Mouse (Mus musculus) kidney, embryonic 14.5 days (tissue): Measurements from ENCODE around the gene Trpc5os. TPM values are rescaled to one million over a fixed set of nuclear protein-coding genes. Genes with fewer than 3 reads are reported as not detected.

ENCODE experiments used
- ATAC-seq: fragments of 200-750 bp; cut with Nextera tagmentation; 2 replicates; pipeline ENCODE4 v1.8.0; 2017; ENCODE audit warnings: moderate number of reproducible peaks, mild to moderate bottlenecking, moderate TSS enrichment, moderate library complexity; ENCODE audit not compliant: low FRiP score, low TSS enrichment
- H3K27ac ChIP-seq: fragments of 300-500 bp; sonication (generic); 2 replicates; pipeline ENCODE4 v1.5.1; 2014; ENCODE audit warnings: low read depth, mild to moderate bottlenecking, low read length, moderate library complexity, mixed read lengths
- H3K27me3 ChIP-seq: fragments of 300-500 bp; sonication (generic); 2 replicates; pipeline ENCODE4 v1.6.1; 2014; ENCODE audit warnings: mild to moderate bottlenecking, low read length; ENCODE audit not compliant: control insufficient read depth, insufficient read depth
- H3K36me3 ChIP-seq: fragments of 300-500 bp; sonication (generic); 2 replicates; pipeline ENCODE4 v1.6.1; 2014; ENCODE audit warnings: low read length, mixed read lengths; ENCODE audit not compliant: control insufficient read depth, insufficient read depth
- H3K4me1 ChIP-seq: fragments of 300-500 bp; sonication (generic); 2 replicates; pipeline ENCODE4 v1.6.1; 2014; ENCODE audit warnings: low read length, mixed read lengths; ENCODE audit not compliant: control insufficient read depth, insufficient read depth
- H3K4me2 ChIP-seq: fragments of 300-500 bp; sonication (generic); replicated peaks from 2 replicates; pipeline ENCODE4 v1.6.1; 2014; ENCODE audit warnings: low read depth, mild to moderate bottlenecking, low read length
- H3K4me3 ChIP-seq: fragments of 300-500 bp; sonication (generic); 2 replicates; pipeline ENCODE4 v1.5.1; 2014; ENCODE audit warnings: mild to moderate bottlenecking, low read length
- H3K9ac ChIP-seq: fragments of 300-500 bp; sonication (generic); 2 replicates; pipeline ENCODE4 v1.6.1; 2014; ENCODE audit warnings: low read depth, mild to moderate bottlenecking, low read length, moderate library complexity
- H3K9me3 ChIP-seq: fragments of 300-500 bp; sonication (generic); 2 replicates; pipeline ENCODE4 v1.6.1; 2016; ENCODE audit warnings: low read length; ENCODE audit not compliant: control insufficient read depth
- WGBS: fragments of 180-500 bp; shearing (Covaris S2); extraction: QIAGEN DNeasy Blood & Tissue Kit; methylation state at CpG from one replicate; pipeline ENCODE4 v1.1.7; 2014; 5-methylcytosine and 5-hydroxymethylcytosine counted together
- polyA plus RNA-seq: library from polyadenylated mRNA; unstranded; fragments of >200 nt; fragmentation: Nextera tagmentation; extraction: Ambion mirVana; gene quantifications from 2 replicates; pipeline ENCODE4 v1.2.1, GENCODE M21; 2014

The Trpc5os gene
- not detected in 2 replicates for polyA plus RNA-seq

- Histone ChIP-seq H3K4me3 (no peak within 1 kb of the TSS), H3K4me2 (no peak within 1 kb of the TSS), H3K36me3 (no peaks in the 10 kb centered on the region), H3K27me3 (no peaks in the 10 kb centered on the region; the same call in 1 of the 2 replicates), H3K9me3 (no peaks in the 10 kb centered on the region), H3K27ac (no peak within 1 kb of the TSS), H3K9ac (no peak within 1 kb of the TSS), H3K4me1 (no peaks in the 10 kb centered on the region)
- ATAC-seq: no peak
- WGBS: 89% methylated on average over 5 of the region's 5 CpGs
Measured at GRCm38 (mm10) chrX:144456281-144456680, at the start of gene Trpc5os. Trpc5os (plus strand) TSS chrX:144456581.

GRCm38 (mm10) chrX:144408036-144408435 lies 48.3 kb upstream of the Trpc5os start:
- no peaks in the 10 kb centered on the region for H3K4me1 ChIP-seq
- no peak for ATAC-seq
- 59% methylated on average over 5 of the region's 5 CpGs for WGBS

GRCm38 (mm10) chrX:144420259-144420658 lies 36.1 kb upstream of the Trpc5os start:
- WGBS: 70% methylated on average over 1 of the region's 1 CpGs
- ATAC-seq: no peak
- no peaks in the 10 kb centered on the region; the same call in 1 of the 2 replicates for H3K27me3 ChIP-seq
- no peak overlapping the region for H3K9ac ChIP-seq
- H3K27ac ChIP-seq: no peak overlapping the region
- H3K4me2 ChIP-seq: no peak overlapping the region
- no peaks in the 10 kb centered on the region for H3K36me3 ChIP-seq
- no peak overlapping the region for H3K4me3 ChIP-seq
- no peaks in the 10 kb centered on the region for H3K4me1 ChIP-seq
- no peaks in the 10 kb centered on the region for H3K9me3 ChIP-seq

More at GRCm38 (mm10) chrX:144408036-144408435, 48.3 kb upstream of the Trpc5os start:
- no peak overlapping the region for H3K4me3 ChIP-seq
- H3K4me2 ChIP-seq: no peak overlapping the region
- H3K27ac ChIP-seq: no peak overlapping the region
- H3K36me3 ChIP-seq: no peaks in the 10 kb centered on the region
- H3K9ac ChIP-seq: no peak overlapping the region
- no peaks in the 10 kb centered on the region for H3K27me3 ChIP-seq
- H3K9me3 ChIP-seq: no peaks in the 10 kb centered on the region

- Histone ChIP-seq H3K4me3 (no peak overlapping the region), H3K9me3 (no peaks in the 10 kb centered on the region), H3K9ac (no peak overlapping the region), H3K27ac (no peak overlapping the region), H3K27me3 (no peaks in the 10 kb centered on the region; the same call in 1 of the 2 replicates), H3K4me2 (no peak overlapping the region), H3K36me3 (no peaks in the 10 kb centered on the region), H3K4me1 (no peaks in the 10 kb centered on the region)
- 94% methylated on average over 1 of the region's 1 CpGs for WGBS
- ATAC-seq: no peak
Measured at GRCm38 (mm10) chrX:144421091-144421490, 35.3 kb upstream of the Trpc5os start.

- no peaks in the 10 kb centered on the region for H3K9me3 ChIP-seq
- no peak overlapping the region for H3K4me3 ChIP-seq
- no peak overlapping the region for H3K27ac ChIP-seq
- H3K4me2 ChIP-seq: no peak overlapping the region
- no peaks in the 10 kb centered on the region for H3K4me1 ChIP-seq
- ATAC-seq: no peak
- no peaks in the 10 kb centered on the region for H3K36me3 ChIP-seq
- no peaks in the 10 kb centered on the region; the same call in 1 of the 2 replicates for H3K27me3 ChIP-seq
- 80% methylated on average over 3 of the region's 3 CpGs for WGBS
- no peak overlapping the region for H3K9ac ChIP-seq
Measured at GRCm38 (mm10) chrX:144423848-144424247, 32.5 kb upstream of the Trpc5os start.

GRCm38 (mm10) chrX:144464416-144464815 lies 8.0 kb downstream of the Trpc5os start:
- H3K27me3 ChIP-seq: no peaks in the 10 kb centered on the region
- no peak for ATAC-seq
- no peak overlapping the region for H3K9ac ChIP-seq
- WGBS: 96% methylated on average over 2 of the region's 2 CpGs
- no peak overlapping the region for H3K4me2 ChIP-seq
- H3K27ac ChIP-seq: no peak overlapping the region
- no peaks in the 10 kb centered on the region for H3K36me3 ChIP-seq
- no peaks in the 10 kb centered on the region for H3K9me3 ChIP-seq
- H3K4me3 ChIP-seq: no peak overlapping the region
- no peaks in the 10 kb centered on the region for H3K4me1 ChIP-seq

GRCm38 (mm10) chrX:144491394-144491793 lies 35.0 kb downstream of the Trpc5os start:
- Histone ChIP-seq H3K36me3 (no peaks in the 10 kb centered on the region), H3K4me3 (no peak overlapping the region), H3K4me2 (no peak overlapping the region), H3K27me3 (no peaks in the 10 kb centered on the region), H3K27ac (no peak overlapping the region), H3K9ac (no peak overlapping the region), H3K4me1 (no peaks in the 10 kb centered on the region), H3K9me3 (no peaks in the 10 kb centered on the region)
- no peak for ATAC-seq
- 72% methylated on average over 1 of the region's 1 CpGs for WGBS

- Histone ChIP-seq H3K9me3 (no peaks in the 10 kb centered on the region), H3K4me2 (no peak overlapping the region), H3K36me3 (no peaks in the 10 kb centered on the region), H3K27me3 (no peaks in the 10 kb centered on the region), H3K4me1 (no peaks in the 10 kb centered on the region), H3K4me3 (no peak overlapping the region), H3K27ac (no peak overlapping the region), H3K9ac (no peak overlapping the region)
- no peak for ATAC-seq
- WGBS: 86% methylated on average over 5 of the region's 5 CpGs
Measured at GRCm38 (mm10) chrX:144523239-144523638, 66.9 kb downstream of the Trpc5os start.

- no peak overlapping the region for H3K4me2 ChIP-seq
- no peak overlapping the region for H3K4me3 ChIP-seq
- WGBS: 69% methylated on average over 7 of the region's 7 CpGs
- no peaks in the 10 kb centered on the region for H3K4me1 ChIP-seq
- H3K9ac ChIP-seq: no peak overlapping the region
- H3K27ac ChIP-seq: no peak overlapping the region
- H3K36me3 ChIP-seq: no peaks in the 10 kb centered on the region
- no peak for ATAC-seq
- H3K9me3 ChIP-seq: no peaks in the 10 kb centered on the region
- H3K27me3 ChIP-seq: no peaks in the 10 kb centered on the region
Measured at GRCm38 (mm10) chrX:144526042-144526441, 69.7 kb downstream of the Trpc5os start.
